Mouse (Mus musculus) lung, embryonic 16.5 days (tissue): ENCODE data around the gene Stradb. TPM values are rescaled to one million over a fixed set of nuclear protein-coding genes. Genes with fewer than 3 reads are reported as not detected.
A peak's percentile ranks its signal among the peaks of the same experiment; 100 is the strongest.
"Not testable (repeated sequence)": the region's sequence is repeated elsewhere in the genome, so short reads cannot be mapped to it uniquely, and the experiment has no call there.

Experiments used
- ATAC-seq: fragments of 200-750 bp; cut with Nextera tagmentation; 2 replicates; pipeline ENCODE4 v1.8.0; 2017; ENCODE audit warnings: low read depth, mild to moderate bottlenecking, moderate library complexity
- H3K27ac ChIP-seq: fragments of 300-500 bp; sonication (generic); 2 replicates; pipeline ENCODE4 v1.5.1; 2014; ENCODE audit warnings: mild to moderate bottlenecking, control low read depth, low read length
- H3K27me3 ChIP-seq: fragments of 300-500 bp; sonication (generic); 2 replicates; pipeline ENCODE4 v1.6.1; 2014; ENCODE audit warnings: low read depth, low read length, mixed read lengths; ENCODE audit not compliant: control insufficient read depth, insufficient read depth
- H3K36me3 ChIP-seq: fragments of 300-500 bp; sonication (generic); 2 replicates; pipeline ENCODE4 v1.6.1; 2014; ENCODE audit warnings: low read length; ENCODE audit not compliant: control insufficient read depth, insufficient read depth
- H3K4me1 ChIP-seq: fragments of 300-500 bp; sonication (generic); replicated peaks from 2 replicates; pipeline ENCODE4 v1.6.1; 2014; ENCODE audit warnings: low read length, mixed read lengths; ENCODE audit not compliant: control insufficient read depth, insufficient read depth
- H3K4me2 ChIP-seq: fragments of 300-500 bp; sonication (generic); 2 replicates; pipeline ENCODE4 v1.6.1; 2014; ENCODE audit warnings: low read depth, low read length, control low read depth
- H3K4me3 ChIP-seq: fragments of 300-500 bp; sonication (generic); 2 replicates; pipeline ENCODE4 v1.5.1; 2014; ENCODE audit warnings: mild to moderate bottlenecking, low read length, control low read depth
- H3K9ac ChIP-seq: fragments of 300-500 bp; sonication (generic); 2 replicates; pipeline ENCODE4 v1.6.1; 2014; ENCODE audit warnings: low read length, control low read depth
- H3K9me3 ChIP-seq: fragments of 300-500 bp; sonication (generic); 2 replicates; pipeline ENCODE4 v1.6.1; 2016; ENCODE audit warnings: low read length; ENCODE audit not compliant: control insufficient read depth
- WGBS: fragments of 180-500 bp; shearing (Covaris S2); extraction: QIAGEN DNeasy Blood & Tissue Kit; methylation state at CpG from one replicate; pipeline ENCODE4 v1.1.7; 2014; 5-methylcytosine and 5-hydroxymethylcytosine counted together
- polyA plus RNA-seq: library from polyadenylated mRNA; unstranded; fragments of >200 nt; fragmentation: Nextera tagmentation; extraction: Ambion mirVana; gene quantifications from 2 replicates; pipeline ENCODE4 v1.2.1, GENCODE M21; 2015

Stradb gene
- polyA plus RNA-seq, 1 experiment from 2014 or later = 21.9 TPM

- not testable (repeated sequence) for H3K27ac ChIP-seq, H3K9ac ChIP-seq, ATAC-seq, H3K36me3 ChIP-seq, H3K4me2 ChIP-seq, H3K27me3 ChIP-seq, H3K9me3 ChIP-seq, H3K4me3 ChIP-seq
- WGBS = 65% methylated on average over 16 of the region's 16 CpGs
- peaks cover 18% of the 10 kb centered on the region for H3K4me1 ChIP-seq
Measured at GRCm38 (mm10) chr1:58958789-58959526, 14.4 kb upstream of the Stradb start.

DNA sequence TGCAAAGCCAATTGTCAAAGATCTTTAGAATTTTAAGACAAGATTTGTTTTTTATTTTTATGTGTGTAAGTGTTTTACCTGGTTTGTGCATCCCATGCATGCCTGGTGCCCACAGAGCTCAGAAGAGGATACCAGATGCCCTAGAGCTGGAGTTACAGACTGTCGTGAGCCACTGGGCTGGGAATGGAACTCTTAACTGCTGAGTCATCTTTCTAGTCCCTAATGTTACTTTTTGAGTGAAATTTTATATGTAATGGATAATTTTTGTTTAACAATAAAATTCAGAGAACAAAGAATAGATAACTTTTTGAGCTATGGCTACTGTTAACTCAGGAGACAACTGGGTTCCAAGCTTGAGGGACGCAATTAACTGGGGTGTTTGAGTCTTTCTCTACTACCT lies 13.6 kb upstream of the Stradb start:
- H3K36me3 ChIP-seq = no peaks in the 10 kb centered on the region
- no peak for ATAC-seq
- no peaks in the 10 kb centered on the region for H3K27me3 ChIP-seq
- H3K9me3 ChIP-seq = no peaks in the 10 kb centered on the region
- no peak overlapping the region for H3K27ac ChIP-seq
- no peak overlapping the region for H3K4me2 ChIP-seq
- 83% methylated on average over 2 of the region's 2 CpGs for WGBS
- H3K4me3 ChIP-seq = no peak overlapping the region
- H3K9ac ChIP-seq = no peak overlapping the region
- peaks cover 18% of the 10 kb centered on the region for H3K4me1 ChIP-seq

DNA sequence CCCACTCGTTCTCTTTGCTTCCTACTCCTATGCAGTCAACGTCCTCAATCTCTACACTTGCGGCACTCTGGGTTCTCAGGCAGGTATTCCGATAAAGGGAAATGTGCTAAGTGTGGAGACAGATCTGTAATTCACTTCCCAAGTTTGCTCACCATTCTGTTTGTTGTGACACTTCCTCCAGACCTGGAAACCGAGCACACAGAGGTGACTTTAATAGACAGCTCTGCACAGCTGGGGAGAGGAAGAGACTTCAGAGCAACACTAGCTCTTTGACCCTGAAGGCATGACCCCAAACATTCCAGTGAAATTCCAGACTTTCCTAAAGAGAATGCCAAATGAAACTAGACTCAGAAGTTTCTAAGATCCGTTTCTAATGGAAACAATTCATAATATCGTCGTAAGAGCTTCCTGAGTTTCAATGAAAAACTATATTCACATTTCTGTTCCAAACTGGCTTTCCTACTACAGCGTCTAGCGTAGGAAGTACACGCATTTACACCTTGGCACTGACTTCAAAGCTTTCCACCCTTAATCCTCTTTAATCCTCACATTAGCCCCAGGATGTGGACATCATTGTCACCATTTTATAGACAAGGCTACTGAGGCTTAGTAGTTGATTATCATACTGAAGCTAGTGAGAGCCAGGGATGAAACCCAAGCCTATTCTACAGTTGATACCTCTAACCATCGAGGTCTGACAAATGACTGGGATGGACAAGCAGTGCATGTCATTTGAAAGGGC lies 12.0 kb upstream of the Stradb start:
- no peak overlapping the region for H3K4me2 ChIP-seq
- no peaks in the 10 kb centered on the region for H3K27me3 ChIP-seq
- H3K9ac ChIP-seq = no peak overlapping the region
- H3K27ac ChIP-seq = 0 out of 2 replicates have a peak overlapping the region, but pooled peaks have one; percentile 16
- H3K9me3 ChIP-seq = no peaks in the 10 kb centered on the region
- ATAC-seq = no peak
- no peak overlapping the region for H3K4me3 ChIP-seq
- H3K36me3 ChIP-seq = no peaks in the 10 kb centered on the region
- H3K4me1 ChIP-seq = peaks cover 16% of the 10 kb centered on the region
- WGBS = 31% methylated on average over 12 of the region's 12 CpGs

DNA sequence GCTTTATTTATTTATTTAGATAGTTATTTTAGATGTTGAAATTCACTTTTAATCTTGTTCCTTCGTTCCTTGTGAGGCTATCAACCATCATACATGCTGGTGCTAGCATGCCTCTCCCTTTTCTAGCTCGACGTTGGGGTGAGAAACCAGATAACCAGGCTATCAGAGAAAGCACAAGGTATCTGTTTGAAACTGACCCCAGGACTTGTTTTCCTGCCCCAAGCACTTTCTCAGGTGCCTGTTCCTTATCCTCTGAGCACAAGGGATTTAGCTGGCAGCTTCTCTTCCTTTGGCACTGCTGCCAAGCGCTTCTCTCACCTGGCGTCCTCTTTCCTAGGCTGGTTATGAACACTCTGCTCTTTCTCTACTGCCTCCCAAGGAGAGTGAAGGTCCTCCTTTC lies 10.9 kb upstream of the Stradb start:
- Histone ChIP-seq H3K36me3 (no peaks in the 10 kb centered on the region), H3K4me1 (peaks cover 12% of the 10 kb centered on the region), H3K9ac (no peak overlapping the region), H3K27ac (no peak overlapping the region), H3K4me2 (no peak overlapping the region), H3K4me3 (no peak overlapping the region), H3K27me3 (no peaks in the 10 kb centered on the region), H3K9me3 (no peaks in the 10 kb centered on the region)
- no peak for ATAC-seq
- WGBS = 83% methylated on average over 5 of the region's 5 CpGs

GRCm38 (mm10) chr1:58962865-58963264 lies 10.5 kb upstream of the Stradb start:
- peaks cover 11% of the 10 kb centered on the region; the same call in 1 of the 2 replicates for H3K4me1 ChIP-seq
- H3K27me3 ChIP-seq = no peaks in the 10 kb centered on the region
- H3K27ac ChIP-seq = no peak overlapping the region
- no peak overlapping the region for H3K4me2 ChIP-seq
- H3K9ac ChIP-seq = no peak overlapping the region
- no peak for ATAC-seq
- no peak overlapping the region for H3K4me3 ChIP-seq
- no peaks in the 10 kb centered on the region for H3K9me3 ChIP-seq
- no peaks in the 10 kb centered on the region for H3K36me3 ChIP-seq

DNA sequence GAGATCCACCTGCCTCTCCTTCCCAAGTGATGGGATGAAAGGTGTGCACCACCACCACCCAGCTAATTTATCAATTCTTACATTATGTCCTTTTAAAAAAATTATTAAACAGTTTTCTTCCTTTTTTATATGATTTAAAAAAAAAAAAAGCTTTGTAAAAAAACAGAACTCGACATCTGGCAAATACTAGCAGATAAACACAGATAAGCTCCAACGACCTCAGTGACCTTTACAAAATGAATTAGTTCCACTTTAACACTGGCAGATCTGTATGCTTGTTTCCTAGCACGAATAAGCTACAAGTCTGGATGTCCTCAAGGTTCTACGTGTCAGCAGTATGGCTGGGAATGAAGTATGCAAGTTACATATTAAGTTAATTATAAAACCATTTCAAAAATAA lies 5.8 kb upstream of the Stradb start:
- Histone ChIP-seq H3K4me1 (peaks cover 11% of the 10 kb centered on the region; the same call in 1 of the 2 replicates), H3K4me3 (no peak overlapping the region), H3K36me3 (no peaks in the 10 kb centered on the region), H3K4me2 (no peak overlapping the region), H3K27ac (no peak overlapping the region), H3K27me3 (no peaks in the 10 kb centered on the region), H3K9ac (no peak overlapping the region), H3K9me3 (no peaks in the 10 kb centered on the region)
- 40% methylated on average over 4 of the region's 4 CpGs for WGBS
- ATAC-seq = no peak

- WGBS = 60% methylated on average over 5 of the region's 5 CpGs
- no peak for ATAC-seq
- Histone ChIP-seq H3K27ac (no peak overlapping the region), H3K4me2 (no peak overlapping the region), H3K9me3 (no peaks in the 10 kb centered on the region), H3K27me3 (no peaks in the 10 kb centered on the region), H3K4me1 (peaks cover 15% of the 10 kb centered on the region; the same call in 1 of the 2 replicates), H3K9ac (no peak overlapping the region), H3K36me3 (no peaks in the 10 kb centered on the region), H3K4me3 (no peak overlapping the region)
Measured at GRCm38 (mm10) chr1:58970054-58970453, 3.3 kb upstream of the Stradb start.

DNA sequence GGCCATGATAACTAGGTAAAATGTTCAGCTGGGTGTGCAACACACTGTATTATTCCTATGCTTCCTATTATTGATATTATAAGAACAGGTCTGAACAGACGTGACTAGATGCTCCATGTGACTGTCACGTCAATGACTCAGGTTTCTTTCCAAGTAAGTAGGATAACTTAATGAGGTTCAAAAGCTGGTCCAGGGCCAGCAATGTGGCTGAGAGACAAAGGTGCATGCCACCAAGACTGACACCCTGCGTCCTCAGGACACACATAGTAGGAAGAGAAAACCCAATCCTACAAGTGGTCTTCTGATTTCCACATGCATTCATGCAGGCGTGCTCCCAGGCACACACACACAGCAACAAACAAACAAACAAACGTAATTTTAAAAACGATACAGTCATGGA lies 2.2 kb upstream of the Stradb start:
- H3K36me3 ChIP-seq = no peaks in the 10 kb centered on the region
- WGBS = 86% methylated on average over 6 of the region's 6 CpGs
- ATAC-seq = no peak
- H3K4me3 ChIP-seq = no peak overlapping the region
- H3K9ac ChIP-seq = no peak overlapping the region
- no peaks in the 10 kb centered on the region for H3K27me3 ChIP-seq
- H3K9me3 ChIP-seq = no peaks in the 10 kb centered on the region
- no peak overlapping the region for H3K4me2 ChIP-seq
- H3K27ac ChIP-seq = no peak overlapping the region
- peaks cover 15% of the 10 kb centered on the region; the same call in 1 of the 2 replicates for H3K4me1 ChIP-seq

- H3K4me2 ChIP-seq = peak overlapping the region; percentile 65
- peaks cover 3% of the 10 kb centered on the region; the same call in 1 of the 2 replicates for H3K36me3 ChIP-seq
- H3K9me3 ChIP-seq = no peaks in the 10 kb centered on the region
- peak; percentile 32 for ATAC-seq
- peaks cover 15% of the 10 kb centered on the region; the same call in 1 of the 2 replicates for H3K4me1 ChIP-seq
- under 1% methylated on average over 28 of the region's 28 CpGs for WGBS
- peak overlapping the region; percentile 93 for H3K9ac ChIP-seq
- peak overlapping the region; percentile 91 for H3K4me3 ChIP-seq
- no peaks in the 10 kb centered on the region for H3K27me3 ChIP-seq
- peak overlapping the region; percentile 48 for H3K27ac ChIP-seq
Measured at GRCm38 (mm10) chr1:58972851-58973365, 414 bp upstream of the Stradb start.
